Mouse (Mus musculus): ENCODE results near the gene Prkn. TPM values are rescaled to one million over a fixed set of nuclear protein-coding genes. Genes with fewer than 3 reads are reported as not detected.

The Prkn gene
- total RNA-seq, 2 experiments from 2014 or later: 8.7 to 9.2 TPM

DNA sequence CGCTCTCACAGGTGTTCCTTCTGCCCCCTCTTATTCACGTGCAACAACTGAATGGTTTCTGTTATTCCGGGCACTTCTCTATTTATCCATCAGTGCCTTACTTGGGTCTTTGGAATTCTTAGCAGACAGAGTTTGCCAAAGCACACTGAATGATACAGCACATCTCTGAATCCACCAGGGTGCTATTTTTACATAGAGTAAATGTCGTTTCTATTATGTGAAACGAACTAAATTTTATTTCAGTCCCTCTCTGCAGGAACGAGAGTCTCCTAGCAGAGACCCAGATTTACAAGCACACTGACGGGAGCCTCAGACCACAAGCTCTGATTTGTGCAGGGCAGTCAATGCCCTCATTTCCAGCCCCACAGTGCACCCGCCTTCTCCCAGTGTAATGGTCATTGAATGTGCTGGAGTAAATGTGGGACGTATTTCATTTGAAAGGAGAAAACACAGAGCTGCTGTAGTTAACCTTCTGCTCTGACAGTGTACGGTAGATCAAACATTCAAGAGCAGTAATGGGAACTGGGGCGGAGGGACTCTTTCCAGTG, 841.7 kb downstream of the Prkn start:
- DNase-seq (ENCODE audit: low spot score): no peak
- intact Hi-C loops (cut with DNase I): no loop called here

GRCm38 (mm10) chr17:11705005-11705404, 864.8 kb downstream of the Prkn start:
- no peak for DNase-seq (ENCODE audit: low spot score)
- intact Hi-C loops (cut with DNase I): no loop called here

DNA sequence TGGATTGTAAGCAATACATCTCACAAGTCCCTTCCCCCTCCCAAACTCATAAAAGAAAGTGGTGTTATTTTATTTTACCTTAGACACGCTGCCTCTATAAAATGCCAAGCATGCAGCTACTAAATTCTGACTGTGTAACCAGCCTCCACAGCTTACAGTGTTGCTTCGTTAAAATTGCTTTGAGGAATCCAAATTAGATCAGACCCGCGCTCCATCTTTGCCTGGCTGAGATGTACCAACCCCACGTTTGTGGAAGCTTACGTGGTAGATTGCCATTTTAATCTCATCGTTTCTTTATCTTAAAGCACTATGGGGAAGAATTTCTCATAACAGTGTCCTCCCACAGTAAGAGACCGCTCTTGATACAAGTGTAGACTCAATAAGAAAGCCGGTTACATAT, 865.6 kb downstream of the Prkn start:
- DNase-seq (ENCODE audit: low spot score): no peak
- intact Hi-C loops (cut with DNase I): no loop called here

- no peak for DNase-seq (ENCODE audit: low spot score)
- intact Hi-C loops (cut with DNase I): no loop called here
These were observed 871.9 kb downstream of the Prkn start for GRCm38 (mm10) chr17:11712066-11712465.

DNA sequence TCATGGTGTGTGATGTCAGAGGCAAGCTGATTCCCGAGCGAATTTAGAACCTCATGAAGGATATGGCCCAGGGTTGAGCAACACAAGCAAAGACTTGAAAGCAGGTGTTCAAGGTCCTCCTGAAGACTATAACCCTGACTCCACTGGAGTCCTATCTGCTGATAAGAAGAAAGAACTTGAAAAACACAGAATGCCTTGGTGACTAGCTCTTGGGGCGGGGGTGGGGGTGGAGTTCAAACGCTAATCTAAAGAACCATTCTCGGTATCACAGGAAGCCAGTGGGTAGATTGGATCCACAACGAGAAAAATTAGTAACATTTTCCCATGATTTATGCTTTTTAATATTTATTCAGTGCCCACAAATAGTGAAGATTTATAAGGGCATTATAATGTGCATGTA, 879.6 kb downstream of the Prkn start:
- no peak for DNase-seq (ENCODE audit: low spot score)
- intact Hi-C loops (cut with DNase I): no loop called here

- no peak for DNase-seq (ENCODE audit: low spot score)
- intact Hi-C loops (cut with DNase I): no loop called here
These were observed 881.7 kb downstream of the Prkn start for GRCm38 (mm10) chr17:11721906-11722305.

DNA sequence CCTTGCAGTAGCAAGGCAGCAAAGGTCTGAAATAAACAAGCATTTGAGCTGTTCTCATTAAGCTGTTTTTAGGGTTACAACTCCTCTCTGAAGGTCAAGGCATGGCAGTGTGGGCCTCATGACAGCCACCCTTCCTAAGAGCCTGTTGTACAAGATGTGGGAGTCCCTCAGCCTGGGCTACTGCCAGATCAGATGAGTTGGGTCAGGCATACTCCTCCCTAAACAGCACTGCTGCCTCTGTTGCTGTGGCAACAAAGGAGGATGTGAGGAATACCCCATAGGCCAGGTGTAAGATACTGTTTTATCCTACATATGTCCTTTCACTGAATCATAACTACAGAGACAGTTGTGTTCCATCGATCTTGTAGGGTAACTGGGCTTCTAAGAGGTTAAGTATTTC, 882.3 kb downstream of the Prkn start:
- intact Hi-C loops (cut with DNase I): no loop called here
- DNase-seq (ENCODE audit: low spot score): no peak

GRCm38 (mm10) chr17:11724135-11724534, 884.0 kb downstream of the Prkn start:
- intact Hi-C loops (cut with DNase I): no loop called here
- no peak for DNase-seq (ENCODE audit: low spot score)

DNA sequence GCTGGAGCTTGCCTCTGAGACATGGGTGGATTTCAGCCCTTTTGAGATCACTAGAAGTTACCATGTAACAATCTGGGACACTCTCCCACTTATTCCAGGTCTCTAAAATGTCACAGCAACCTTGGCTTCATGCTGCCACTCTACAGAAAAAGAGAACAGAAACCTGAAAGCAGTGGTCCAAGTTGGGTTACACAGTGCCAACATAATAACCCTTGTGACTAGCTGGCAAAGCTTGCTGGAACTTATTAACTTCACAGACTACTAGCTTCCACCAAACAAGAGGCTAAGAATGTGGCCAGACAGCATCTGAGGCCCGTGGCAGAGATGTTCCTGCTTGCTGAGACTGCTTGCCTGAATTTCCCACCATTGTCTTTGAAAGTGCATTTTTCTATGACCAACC, 886.9 kb downstream of the Prkn start:
- intact Hi-C loops (cut with DNase I): no loop called here
- DNase-seq (ENCODE audit: low spot score): no peak

- DNase-seq (ENCODE audit: low spot score): no peak
- intact Hi-C loops (cut with DNase I): no loop called here
These were observed 888.1 kb downstream of the Prkn start for GRCm38 (mm10) chr17:11728294-11728693.

DNA sequence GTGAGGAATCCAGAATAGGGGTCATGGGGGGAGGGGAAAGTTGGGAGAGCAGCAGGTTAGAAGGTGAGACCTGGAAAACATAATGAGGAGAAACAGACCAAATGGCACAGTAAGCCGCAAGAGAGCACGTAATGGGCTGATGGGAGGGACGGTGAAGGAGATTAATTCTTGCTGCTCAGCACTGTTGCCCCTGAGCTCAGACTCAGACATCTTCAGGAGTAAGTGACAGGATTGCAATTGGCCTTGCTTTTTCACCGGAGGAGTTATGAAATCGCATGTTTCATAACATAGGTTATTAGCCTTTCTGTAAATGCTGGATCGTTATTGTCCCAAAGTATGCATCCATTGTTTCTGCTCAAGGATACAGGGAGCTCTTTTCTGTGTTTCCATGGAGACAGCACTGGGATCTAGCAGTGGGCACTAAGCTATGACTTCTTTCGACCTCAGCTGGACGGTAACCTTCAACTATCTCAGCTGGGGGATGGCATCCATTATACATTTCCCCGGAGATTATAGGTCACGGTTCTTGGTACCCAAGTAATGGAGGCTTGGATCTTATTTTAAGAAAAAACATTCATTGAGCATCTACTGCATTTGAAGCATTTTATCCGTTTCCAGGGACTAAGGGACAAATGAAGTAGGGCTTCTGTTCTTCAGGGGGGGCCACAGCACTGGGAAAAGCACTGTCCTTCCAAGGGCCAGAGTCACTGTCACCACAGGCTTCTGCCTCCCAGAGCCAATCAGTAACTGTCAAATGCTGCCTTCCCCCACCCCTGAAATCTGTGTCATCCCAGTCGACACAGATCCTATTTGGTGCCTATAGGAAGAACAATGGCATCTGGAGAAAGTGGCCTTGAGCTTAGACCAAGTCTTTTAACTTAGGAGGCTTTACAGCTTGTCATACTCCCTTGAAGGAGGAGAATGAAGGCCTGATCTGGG, 890.7 kb downstream of the Prkn start:
- no peak for DNase-seq (ENCODE audit: low spot score)
- intact Hi-C loops (cut with DNase I): no loop called here

GRCm38 (mm10) chr17:11735158-11735877, 895.1 kb downstream of the Prkn start:
- DNase-seq (ENCODE audit: low spot score): no peak
- intact Hi-C loops (cut with DNase I): no loop called here

DNA sequence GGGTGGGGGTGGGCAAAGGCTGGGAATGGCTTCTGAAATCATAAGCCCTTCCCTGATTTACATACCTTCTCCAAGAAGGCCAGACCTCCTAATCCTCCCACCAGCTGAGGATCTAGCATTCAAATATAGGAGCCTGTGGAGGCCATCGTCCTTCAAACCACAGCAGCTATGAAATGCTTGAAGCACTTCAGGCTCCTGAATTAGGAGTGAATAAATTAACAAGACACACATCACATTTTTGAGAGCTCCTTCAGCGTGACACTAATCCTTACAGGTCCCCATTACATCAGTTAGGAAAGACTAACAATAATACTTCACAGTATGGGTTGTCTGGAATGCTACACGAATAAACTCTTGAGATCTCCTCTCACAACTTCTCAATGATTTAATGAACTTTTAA, 896.3 kb downstream of the Prkn start:
- intact Hi-C loops (cut with DNase I): no loop called here
- no peak for DNase-seq (ENCODE audit: low spot score)

GRCm38 (mm10) chr17:11737905-11738304, 897.7 kb downstream of the Prkn start:
- intact Hi-C loops (cut with DNase I): no loop called here
- no peak for DNase-seq (ENCODE audit: low spot score)

GRCm38 (mm10) chr17:11740716-11741115, 900.5 kb downstream of the Prkn start:
- DNase-seq (ENCODE audit: low spot score): no peak
- intact Hi-C loops (cut with DNase I): no loop called here

DNA sequence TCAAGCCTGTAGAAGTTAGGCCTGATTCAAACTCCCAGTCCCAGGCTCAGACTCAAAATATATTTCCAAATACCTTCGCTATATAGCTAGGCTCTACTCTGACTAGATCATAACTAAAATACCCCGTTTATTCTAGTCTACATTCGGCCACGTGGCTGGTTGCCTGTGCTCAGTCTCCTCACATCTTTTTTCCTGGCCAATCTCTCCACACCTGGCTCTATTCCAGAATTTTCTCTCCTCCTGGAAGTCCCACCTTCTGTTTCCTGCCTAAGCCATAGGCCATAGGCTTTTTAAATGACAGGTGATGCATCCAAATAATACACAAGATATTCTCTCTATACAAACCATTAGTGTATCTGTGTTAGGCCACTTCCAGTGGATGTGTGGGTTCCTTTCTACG, 901.0 kb downstream of the Prkn start:
- DNase-seq (ENCODE audit: low spot score): no peak
- intact Hi-C loops (cut with DNase I): no loop called here

GRCm38 (mm10) chr17:11751251-11751650, 911.1 kb downstream of the Prkn start:
- intact Hi-C loops (cut with DNase I): no loop called here
- no peak for DNase-seq (ENCODE audit: low spot score)

DNA sequence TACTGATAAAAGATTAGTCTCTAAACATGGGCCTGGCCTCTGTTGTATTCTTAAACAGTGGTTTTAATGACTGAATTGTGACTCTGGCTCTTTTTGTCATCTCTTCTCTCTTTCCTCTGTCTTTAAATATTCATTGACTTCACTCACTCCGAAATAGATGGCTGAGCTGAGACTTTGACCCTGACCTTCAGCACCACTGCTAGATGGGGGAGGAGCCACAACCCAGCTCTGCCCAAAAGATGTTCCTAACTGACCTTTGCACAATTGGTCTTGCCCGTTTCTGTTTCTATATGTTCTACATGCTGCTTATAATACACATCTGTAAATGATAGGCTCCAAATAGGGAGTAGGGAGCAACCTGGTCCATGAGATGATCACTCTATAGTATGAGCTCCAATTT, 912.5 kb downstream of the Prkn start:
- intact Hi-C loops (cut with DNase I): no loop called here

DNA sequence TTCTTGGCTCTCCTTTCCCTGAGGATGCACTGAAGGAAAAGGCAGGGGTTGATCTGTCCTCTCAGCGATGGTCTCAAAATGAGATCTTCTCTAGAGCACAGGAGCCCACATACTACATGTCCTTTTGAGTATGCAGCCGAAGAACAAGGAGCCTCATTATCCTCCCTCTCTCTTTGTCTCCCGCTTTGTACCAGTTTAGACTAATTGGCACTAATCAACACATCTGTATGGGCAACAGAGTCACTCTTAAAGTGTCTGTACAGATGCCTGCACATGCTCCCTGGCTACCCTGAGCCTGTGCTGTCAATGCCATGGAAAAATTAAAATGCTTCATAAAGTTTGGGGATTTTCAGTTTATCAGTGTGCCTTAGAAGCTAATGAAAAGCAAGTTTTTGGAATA, 924.9 kb downstream of the Prkn start:
- intact Hi-C loops (cut with DNase I): no loop called here
- DNase-seq (ENCODE audit: low spot score): no peak

More for the DNA sequence above, 912.5 kb downstream of the Prkn start:
- DNase-seq (ENCODE audit: low spot score): no peak

GRCm38 (mm10) chr17:11765581-11765980, 925.4 kb downstream of the Prkn start:
- DNase-seq (ENCODE audit: low spot score): no peak
- intact Hi-C loops (cut with DNase I): no loop called here

DNA sequence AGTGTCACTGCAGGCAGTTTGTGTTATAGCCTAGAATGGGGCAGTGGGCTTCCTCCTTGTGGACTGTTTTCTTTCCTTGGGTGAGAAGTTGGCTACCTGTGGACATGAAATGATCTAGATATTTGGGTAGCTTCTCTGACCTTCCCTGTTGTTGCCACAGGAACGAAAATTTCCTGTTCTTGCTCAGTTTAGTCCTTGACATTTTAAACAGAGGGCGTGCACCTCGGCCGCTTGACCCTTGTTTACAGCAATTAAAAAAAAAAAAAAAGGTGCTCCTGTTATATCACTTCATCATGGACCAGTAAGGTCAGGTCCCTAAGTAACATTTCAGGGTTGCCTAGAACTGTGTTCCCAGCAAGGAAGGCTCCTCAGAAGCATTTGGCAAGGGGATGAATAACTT, 927.1 kb downstream of the Prkn start:
- intact Hi-C loops (cut with DNase I): no loop called here
- DNase-seq (ENCODE audit: low spot score): no peak

Measured in heart, postnatal 25 days (tissue).